Mouse (Mus musculus) E14TG2a.4 (cell line): ENCODE data around the gene Rin2.

ENCODE experiments used
- CTCF ChIP-seq: conservative IDR thresholded peaks from 2 replicates; pipeline ENCODE4 v1.5.1; 2014; ENCODE audit warnings: low read length
- NANOG ChIP-seq: IDR thresholded peaks from 2 replicates; pipeline ENCODE4 v1.6.1; 2014; ENCODE audit warnings: borderline replicate concordance, low read length, mixed read lengths

DNA sequence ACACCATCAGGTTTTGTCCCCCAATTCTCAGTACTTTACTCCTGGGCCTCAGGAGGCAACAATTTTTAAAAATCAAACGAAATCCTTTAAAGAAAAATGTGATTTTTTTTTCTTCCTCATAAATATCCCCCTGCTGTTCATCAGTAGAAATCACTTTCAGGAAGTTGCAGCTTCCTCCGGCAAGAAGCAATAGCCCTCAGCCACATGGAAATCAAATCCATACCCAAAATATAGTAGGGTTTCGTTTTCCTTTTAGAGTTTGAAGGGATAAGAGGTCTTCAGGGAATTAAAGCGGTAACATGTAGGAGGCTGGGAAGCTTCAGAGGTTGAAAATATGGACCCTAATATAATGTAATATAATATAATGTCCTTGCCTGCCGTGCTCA lies 157.8 kb downstream of the Rin2 start:
- no peak for TF ChIP-seq CTCF
- no peak for TF ChIP-seq NANOG
